Mouse (Mus musculus): ENCODE results near the gene Rufy2. TPM values are rescaled to one million over a fixed set of nuclear protein-coding genes. Genes with fewer than 3 reads are reported as not detected.
"Not testable (repeated sequence)": the region's sequence is repeated elsewhere in the genome, so short reads cannot be mapped to it uniquely, and the experiment has no call there.

The Rufy2 gene
- total and polyA plus RNA-seq, 3 experiments = 0.57 to 6.5 (median 5.8) TPM

DNA sequence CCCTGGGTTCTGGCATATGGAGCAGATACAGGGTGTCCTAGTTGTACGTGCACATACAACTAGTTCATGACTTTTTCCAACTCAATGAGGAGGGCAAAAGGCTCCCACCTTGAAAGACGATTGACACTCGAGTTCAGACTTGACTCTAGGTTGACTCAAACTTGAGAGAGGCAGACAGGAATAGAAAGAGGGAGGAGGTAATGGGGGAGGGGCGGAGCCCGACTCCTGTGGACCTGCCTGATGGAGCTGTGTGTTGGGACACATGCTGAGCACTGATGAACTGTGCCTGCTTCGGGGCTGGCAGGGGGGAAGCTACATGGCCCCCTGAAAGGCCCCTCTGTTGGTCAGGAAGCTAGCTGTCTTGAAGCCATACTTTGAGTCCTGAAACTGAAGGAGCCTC lies 73.0 kb downstream of the Rufy2 start:
- TF ChIP-seq TAL1 (conservative IDR thresholded peaks at IDR 0.05; ENCODE audit: low read depth, low read length) (no peak), GATA1 (IDR thresholded peaks at IDR 0.05; ENCODE audit: borderline replicate concordance, low read length) (no peak), GATA2 (IDR thresholded peaks at IDR 0.05; ENCODE audit: borderline replicate concordance, low read depth, low read length) (no peak), CTCF (IDR thresholded peaks at IDR 0.05; ENCODE audit: low read depth, low read length) (no peak), POLR2AphosphoS5 (IDR thresholded peaks at IDR 0.05; ENCODE audit: insufficient replicate concordance, low read depth, low read length) (no peak)
- Histone ChIP-seq H3K4me3 (ENCODE audit: low read depth, low read length) (no peak overlapping the region), H3K4me1 (ENCODE audit: insufficient read depth, low read depth, low read length) (no peaks in the 10 kb centered on the region), H3K9me3 (replicated peaks) (no peaks in the 10 kb centered on the region), H3K27me3 (ENCODE audit: insufficient read depth, low read length) (no peaks in the 10 kb centered on the region), H3K36me3 (replicated peaks) (no peaks in the 10 kb centered on the region)
- DNase-seq (ENCODE audit: low spot score) = no peak
- no peak for ATAC-seq (ENCODE audit: extremely low read depth, insufficient number of reproducible peaks, low FRiP score, poor library complexity, severe bottlenecking)

DNA sequence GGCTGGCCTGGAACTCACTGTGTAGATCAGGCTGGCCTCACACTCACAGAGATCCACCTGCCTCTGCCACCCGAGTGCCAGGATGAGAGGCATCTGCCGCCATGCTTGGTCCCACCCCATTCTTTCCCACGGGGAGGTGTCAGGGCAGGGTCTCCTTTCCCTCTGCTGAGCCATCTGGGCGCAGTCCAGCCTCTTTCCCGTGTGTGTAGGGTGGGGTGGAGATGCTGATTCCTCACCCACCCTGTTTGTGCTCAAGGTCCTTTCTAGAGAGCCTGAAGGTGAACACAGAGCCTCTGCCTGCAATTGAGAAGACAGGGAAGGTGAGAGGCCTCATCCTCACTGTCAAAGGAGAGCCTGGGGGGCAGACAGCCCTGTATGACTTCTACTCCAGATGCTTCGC lies 74.0 kb downstream of the Rufy2 start:
- not testable (repeated sequence) for H3K4me1 ChIP-seq (ENCODE audit: insufficient read depth, low read depth, low read length); ATAC-seq (ENCODE audit: extremely low read depth, insufficient number of reproducible peaks, low FRiP score, poor library complexity, severe bottlenecking); H3K9me3 ChIP-seq (replicated peaks); H3K36me3 ChIP-seq (replicated peaks); H3K4me3 ChIP-seq (ENCODE audit: low read depth, low read length); DNase-seq (ENCODE audit: low spot score); H3K27me3 ChIP-seq (ENCODE audit: insufficient read depth, low read length)

DNA sequence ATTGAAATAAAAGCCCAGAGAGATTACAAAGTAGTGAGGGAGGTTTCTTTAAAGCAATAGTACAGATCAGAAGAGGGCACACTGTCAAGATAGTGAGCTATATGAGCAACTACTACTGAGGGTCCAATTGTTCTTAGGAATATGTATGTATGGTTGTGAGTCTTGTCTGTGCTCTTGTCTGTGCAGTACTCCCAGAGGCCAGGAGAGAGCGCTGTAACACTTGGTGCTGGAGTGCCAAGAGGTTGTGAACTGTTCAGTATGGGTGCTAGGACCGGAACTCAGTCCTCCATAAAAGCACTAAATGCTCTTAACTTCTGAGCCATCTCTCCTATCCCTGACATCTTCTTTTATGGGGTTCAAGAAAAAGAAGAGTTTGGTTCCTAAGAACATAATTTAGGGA lies 74.6 kb downstream of the Rufy2 start:
- no peak overlapping the region for H3K4me3 ChIP-seq (ENCODE audit: low read depth, low read length)
- H3K9me3 ChIP-seq (replicated peaks) = no peaks in the 10 kb centered on the region
- no peak for ATAC-seq (ENCODE audit: extremely low read depth, insufficient number of reproducible peaks, low FRiP score, poor library complexity, severe bottlenecking)
- no peaks in the 10 kb centered on the region for H3K4me1 ChIP-seq (ENCODE audit: insufficient read depth, low read depth, low read length)
- DNase-seq (ENCODE audit: low spot score) = no peak
- no peaks in the 10 kb centered on the region for H3K36me3 ChIP-seq (replicated peaks)
- H3K27me3 ChIP-seq (ENCODE audit: insufficient read depth, low read length) = no peaks in the 10 kb centered on the region
- no peak for TF ChIP-seq TAL1 (conservative IDR thresholded peaks at IDR 0.05; ENCODE audit: low read depth, low read length)

DNA sequence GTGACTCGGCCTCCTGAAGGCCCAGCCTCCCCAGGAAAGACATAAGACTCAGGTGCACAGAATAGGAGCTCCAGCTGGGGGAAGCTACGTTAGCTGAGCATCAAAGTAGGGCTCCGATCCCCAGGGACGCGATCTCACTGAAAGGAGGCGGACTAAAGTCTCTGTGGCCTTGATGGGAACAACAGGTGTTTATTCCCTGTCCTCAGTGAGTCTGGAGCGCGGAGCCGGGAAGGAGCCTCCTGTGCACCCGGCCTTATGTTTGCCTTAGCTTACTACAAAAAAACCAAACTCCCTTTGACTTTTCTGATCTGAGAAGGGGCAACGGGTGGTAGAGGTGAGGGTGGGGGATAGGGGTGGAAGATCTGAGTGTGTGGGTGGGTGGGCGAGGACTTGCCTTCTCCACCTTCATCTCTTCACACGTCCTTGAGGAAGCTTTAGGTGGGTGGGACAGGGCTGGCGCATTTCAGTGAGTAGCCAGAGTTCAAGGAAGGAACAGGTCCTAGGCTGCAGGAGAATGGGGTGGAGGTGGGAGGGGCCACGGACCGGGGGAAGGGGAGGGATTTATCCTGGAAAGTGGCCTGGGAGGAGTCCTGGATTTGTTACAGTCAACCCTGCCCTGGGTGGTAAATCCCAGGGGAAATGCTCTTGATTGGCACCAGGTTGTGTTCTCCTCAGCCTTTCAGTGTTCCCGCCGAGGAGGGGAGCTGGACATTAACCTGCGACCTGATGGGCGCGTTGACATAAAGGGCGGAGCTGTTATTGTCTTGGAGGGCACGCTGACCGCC lies 77.1 kb downstream of the Rufy2 start:
- no peaks in the 10 kb centered on the region for H3K36me3 ChIP-seq (replicated peaks)
- no peak for ATAC-seq (ENCODE audit: extremely low read depth, insufficient number of reproducible peaks, low FRiP score, poor library complexity, severe bottlenecking)
- TF ChIP-seq GATA1 (IDR thresholded peaks at IDR 0.05; ENCODE audit: borderline replicate concordance, low read length) (no peak), CTCF (IDR thresholded peaks at IDR 0.05; ENCODE audit: low read depth, low read length) (no peak), POLR2AphosphoS5 (IDR thresholded peaks at IDR 0.05; ENCODE audit: insufficient replicate concordance, low read depth, low read length) (no peak), GATA2 (IDR thresholded peaks at IDR 0.05; ENCODE audit: borderline replicate concordance, low read depth, low read length) (no peak), TAL1 (conservative IDR thresholded peaks at IDR 0.05; ENCODE audit: low read depth, low read length) (no peak)

DNA sequence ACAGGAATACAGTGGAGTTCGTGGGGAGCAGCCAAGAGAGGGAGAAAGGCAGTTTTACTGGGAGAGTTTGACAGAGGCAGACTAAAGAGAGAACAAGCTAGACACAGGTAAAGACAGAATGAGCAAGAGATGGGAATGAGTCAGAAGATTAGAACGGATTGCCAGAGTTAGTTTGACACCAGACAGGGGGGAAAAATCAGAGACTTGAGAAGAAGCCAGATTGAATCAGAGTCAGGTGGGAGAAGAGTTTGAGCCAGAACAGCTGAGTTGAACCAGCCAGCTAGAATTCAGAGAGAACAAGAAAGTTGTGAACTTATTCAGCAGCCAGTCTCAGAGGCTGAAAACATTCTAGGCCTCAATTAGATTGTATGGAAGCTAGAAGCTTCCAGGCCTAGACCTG lies 79.8 kb downstream of the Rufy2 start, which contains the start of gene Pbld1:
TSS of gene Pbld1 (plus strand) at position 301 of the 400 bp plus-strand sequence.
- H3K36me3 ChIP-seq (replicated peaks) = no peaks in the 10 kb centered on the region
- ATAC-seq (ENCODE audit: extremely low read depth, insufficient number of reproducible peaks, low FRiP score, poor library complexity, severe bottlenecking) = no peak
- H3K4me1 ChIP-seq (ENCODE audit: insufficient read depth, low read depth, low read length) = no peaks in the 10 kb centered on the region

More for the DNA sequence above, 77.1 kb downstream of the Rufy2 start:
- Histone ChIP-seq H3K9me3 (replicated peaks) (no peaks in the 10 kb centered on the region), H3K27me3 (ENCODE audit: insufficient read depth, low read length) (peaks cover 3% of the 10 kb centered on the region; the same call in 1 of the 2 replicates), H3K4me1 (ENCODE audit: insufficient read depth, low read depth, low read length) (no peaks in the 10 kb centered on the region), H3K4me3 (ENCODE audit: low read depth, low read length) (no peak overlapping the region)
- no peak for DNase-seq (ENCODE audit: low spot score)

DNA sequence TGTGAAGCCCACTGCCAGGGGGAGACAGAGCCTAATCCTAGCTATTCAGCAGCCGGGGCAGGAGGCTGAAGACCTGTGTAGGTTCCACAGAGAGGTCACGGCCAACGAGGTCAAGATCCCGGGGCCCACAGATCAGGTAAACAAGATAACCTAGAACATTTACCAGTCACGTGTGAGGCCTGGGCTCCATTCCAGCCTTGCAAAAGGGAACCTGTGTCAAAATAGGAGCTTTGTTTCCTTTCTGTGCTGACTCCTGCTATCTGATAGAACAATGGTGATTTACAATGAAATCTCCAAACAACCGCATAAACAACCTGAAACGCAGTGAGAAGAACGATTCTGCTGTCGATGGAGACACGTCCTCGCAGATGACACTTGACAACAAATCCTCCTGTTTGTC lies 80.4 kb downstream of the Rufy2 start:
- ATAC-seq (ENCODE audit: extremely low read depth, insufficient number of reproducible peaks, low FRiP score, poor library complexity, severe bottlenecking) (no peak), DNase-seq (ENCODE audit: low spot score) (no peak)
- no peaks in the 10 kb centered on the region for H3K4me1 ChIP-seq (ENCODE audit: insufficient read depth, low read depth, low read length)
- H3K9me3 ChIP-seq (replicated peaks) = no peaks in the 10 kb centered on the region
- no peak overlapping the region for H3K4me3 ChIP-seq (ENCODE audit: low read depth, low read length)
- peaks cover 6% of the 10 kb centered on the region; the same call in 1 of the 2 replicates for H3K27me3 ChIP-seq (ENCODE audit: insufficient read depth, low read length)
- TF ChIP-seq POLR2AphosphoS5 (IDR thresholded peaks at IDR 0.05; ENCODE audit: insufficient replicate concordance, low read depth, low read length) (no peak), TAL1 (conservative IDR thresholded peaks at IDR 0.05; ENCODE audit: low read depth, low read length) (no peak), GATA1 (IDR thresholded peaks at IDR 0.05; ENCODE audit: borderline replicate concordance, low read length) (no peak), CTCF (IDR thresholded peaks at IDR 0.05; ENCODE audit: low read depth, low read length) (no peak), GATA2 (IDR thresholded peaks at IDR 0.05; ENCODE audit: borderline replicate concordance, low read depth, low read length) (no peak)
- no peaks in the 10 kb centered on the region for H3K36me3 ChIP-seq (replicated peaks)

More for the DNA sequence above, 79.8 kb downstream of the Rufy2 start, which contains the start of gene Pbld1:
- no peak for DNase-seq (ENCODE audit: low spot score)
- H3K9me3 ChIP-seq (replicated peaks) = no peaks in the 10 kb centered on the region
- H3K27me3 ChIP-seq (ENCODE audit: insufficient read depth, low read length) = peaks cover 6% of the 10 kb centered on the region; the same call in 1 of the 2 replicates
- TF ChIP-seq POLR2AphosphoS5 (IDR thresholded peaks at IDR 0.05; ENCODE audit: insufficient replicate concordance, low read depth, low read length) (no peak), GATA1 (IDR thresholded peaks at IDR 0.05; ENCODE audit: borderline replicate concordance, low read length) (no peak), TAL1 (conservative IDR thresholded peaks at IDR 0.05; ENCODE audit: low read depth, low read length) (no peak), GATA2 (IDR thresholded peaks at IDR 0.05; ENCODE audit: borderline replicate concordance, low read depth, low read length) (no peak)
- no peak within 1 kb of the TSS for H3K4me3 ChIP-seq (ENCODE audit: low read depth, low read length)
